Mouse (Mus musculus) CH12.LX (cell line): ENCODE data around the gene Zmynd15. TPM values are rescaled to one million over a fixed set of nuclear protein-coding genes. Genes with fewer than 3 reads are reported as not detected.

Experiments used
- DNase-seq: peaks from one replicate; pipeline ENCODE4 v3.0.0-alpha.2; 2013; ENCODE audit errors: extremely low read depth
- H3K27ac ChIP-seq: 2 replicates; pipeline ENCODE4 v1.5.1; 2012; ENCODE audit warnings: low read depth, mild to moderate bottlenecking, control low read depth, moderate library complexity; ENCODE audit not compliant: insufficient read depth
- H3K27me3 ChIP-seq: replicated peaks from 2 replicates; pipeline ENCODE3; 2012; ENCODE audit warnings: inconsistent platforms
- H3K36me3 ChIP-seq, 2 experiments: replicated peaks in 1 of 2; 2 replicates each; pipeline versions ENCODE3 to v1.6.1; 2012; ENCODE audit warnings: inconsistent platforms in 1 of 2, low read length in 1 of 2, mild to moderate bottlenecking in 1 of 2, mixed read lengths in 1 of 2, moderate library complexity in 1 of 2; ENCODE audit not compliant: control insufficient read depth in 1 of 2, insufficient read depth in 1 of 2
- H3K4me1 ChIP-seq, 2 experiments: 2 replicates each; pipeline ENCODE4 v1.6.1; 2012; ENCODE audit warnings: inconsistent platforms in 1 of 2, moderate library complexity in 1 of 2; ENCODE audit not compliant: insufficient read depth in 2 of 2, control insufficient read depth in 1 of 2
- H3K4me2 ChIP-seq: 2 replicates; pipeline ENCODE4 v1.6.1; 2012; ENCODE audit warnings: low read depth, mild to moderate bottlenecking, control low read depth; ENCODE audit not compliant: poor library complexity, insufficient read depth, severe bottlenecking
- H3K4me3 ChIP-seq, 3 experiments: fragments of 150-350 bp in 1 of 3; sonication (generic) in 1 of 3; replicated peaks in 1 of 3; 2 replicates each; pipeline versions ENCODE3 to v1.5.1; 2011 to 2012; ENCODE audit warnings: low read depth in 2 of 3, low read length in 2 of 3, mild to moderate bottlenecking in 2 of 3, moderate library complexity in 2 of 3, control low read depth in 1 of 3, improper control_type of control experiment in 1 of 3, inconsistent platforms in 1 of 3, mixed read lengths in 1 of 3; ENCODE audit not compliant: poor library complexity in 1 of 3
- H3K79me2 ChIP-seq: replicated peaks from 2 replicates; pipeline ENCODE4 v1.6.1; 2012; ENCODE audit warnings: mild to moderate bottlenecking, moderate library complexity; ENCODE audit not compliant: control insufficient read depth, poor library complexity, insufficient read depth, severe bottlenecking; ENCODE audit errors: extremely low read depth
- H3K9ac ChIP-seq: 2 replicates; pipeline ENCODE4 v1.6.1; 2012; ENCODE audit warnings: low read depth, mild to moderate bottlenecking, control low read depth, moderate library complexity; ENCODE audit not compliant: insufficient read depth
- H3K9me3 ChIP-seq: replicated peaks from 2 replicates; pipeline ENCODE3; 2012; ENCODE audit warnings: low read length, inconsistent platforms, mixed read lengths
- BHLHE40 ChIP-seq: IDR thresholded peaks from 2 replicates; pipeline ENCODE4 v1.6.1; 2011; ENCODE audit warnings: mild to moderate bottlenecking, low read depth, low read length, improper control_type of control experiment
- CHD1 ChIP-seq: IDR thresholded peaks from 2 replicates; pipeline ENCODE4 v1.6.1; 2012; ENCODE audit warnings: low read depth, low read length, improper control_type of control experiment, inconsistent platforms
- CHD2 ChIP-seq: IDR thresholded peaks from 2 replicates; pipeline ENCODE4 v1.6.1; 2011; ENCODE audit warnings: low read length, improper control_type of control experiment
- CTCF ChIP-seq, 2 experiments: IDR thresholded peaks in 1 of 2; conservative IDR thresholded peaks in 1 of 2; 2 replicates each; pipeline ENCODE4 v1.5.1; 2011 to 2012; ENCODE audit warnings: low read depth in 2 of 2, low read length in 2 of 2, improper control_type of control experiment in 1 of 2, inconsistent platforms in 1 of 2, mild to moderate bottlenecking in 1 of 2, moderate library complexity in 1 of 2
- E2F4 ChIP-seq: IDR thresholded peaks from 2 replicates; pipeline ENCODE4 v1.6.1; 2011; ENCODE audit warnings: low read depth, low read length, improper control_type of control experiment; ENCODE audit not compliant: insufficient replicate concordance
- EP300 ChIP-seq: IDR thresholded peaks from 2 replicates; pipeline ENCODE4 v1.6.1; 2011; ENCODE audit warnings: low read length, improper control_type of control experiment
- ETS1 ChIP-seq: conservative IDR thresholded peaks from 2 replicates; pipeline ENCODE4 v1.6.1; 2012; ENCODE audit warnings: low read depth, mild to moderate bottlenecking, inconsistent platforms, low read length, improper control_type of control experiment, moderate library complexity
- GABPA ChIP-seq: IDR thresholded peaks from 2 replicates; pipeline ENCODE4 v1.6.1; 2012; ENCODE audit warnings: low read depth, low read length, improper control_type of control experiment, inconsistent platforms; ENCODE audit not compliant: insufficient replicate concordance
- HCFC1 ChIP-seq: IDR thresholded peaks from 2 replicates; pipeline ENCODE4 v1.6.1; 2012; ENCODE audit warnings: low read depth, mild to moderate bottlenecking, inconsistent platforms, low read length, improper control_type of control experiment
- IRF4 ChIP-seq: IDR thresholded peaks from 2 replicates; pipeline ENCODE4 v1.6.1; 2014; ENCODE audit warnings: low read depth, mild to moderate bottlenecking, inconsistent platforms, low read length, improper control_type of control experiment
- JUND ChIP-seq: conservative IDR thresholded peaks from 2 replicates; pipeline ENCODE4 v1.6.1; 2011; ENCODE audit warnings: low read depth, low read length, improper control_type of control experiment
- MAX ChIP-seq: IDR thresholded peaks from 2 replicates; pipeline ENCODE4 v1.6.1; 2011; ENCODE audit warnings: low read length, improper control_type of control experiment
- MAZ ChIP-seq: IDR thresholded peaks from 2 replicates; pipeline ENCODE4 v1.6.1; 2012; ENCODE audit warnings: low read depth, mild to moderate bottlenecking, inconsistent platforms, low read length, improper control_type of control experiment, moderate library complexity
- MEF2A ChIP-seq: IDR thresholded peaks from 2 replicates; pipeline ENCODE4 v1.6.1; 2014; ENCODE audit warnings: low read depth, mild to moderate bottlenecking, inconsistent platforms, low read length, improper control_type of control experiment, borderline replicate concordance
- MXI1 ChIP-seq: IDR thresholded peaks from 2 replicates; pipeline ENCODE4 v1.6.1; 2011; ENCODE audit warnings: mild to moderate bottlenecking, low read depth, low read length, improper control_type of control experiment
- NRF1 ChIP-seq: IDR thresholded peaks from 2 replicates; pipeline ENCODE4 v1.6.1; 2014; ENCODE audit warnings: low read depth, mild to moderate bottlenecking, inconsistent platforms, low read length, improper control_type of control experiment, moderate library complexity
- POLR2A ChIP-seq: IDR thresholded peaks from 2 replicates; pipeline ENCODE4 v1.6.1; 2011; ENCODE audit warnings: low read depth, mild to moderate bottlenecking, improper control_type of control experiment, low read length
- RAD21 ChIP-seq: IDR thresholded peaks from 2 replicates; pipeline ENCODE4 v1.6.1; 2011; ENCODE audit warnings: low read depth, mild to moderate bottlenecking, low read length, improper control_type of control experiment, moderate library complexity
- RCOR1 ChIP-seq: conservative IDR thresholded peaks from 2 replicates; pipeline ENCODE4 v1.6.1; 2012; ENCODE audit warnings: low read depth, mild to moderate bottlenecking, inconsistent platforms, low read length, improper control_type of control experiment
- SIN3A ChIP-seq: IDR thresholded peaks from 2 replicates; pipeline ENCODE4 v1.6.1; 2012; ENCODE audit warnings: low read length, improper control_type of control experiment, inconsistent platforms
- SMC3 ChIP-seq: IDR thresholded peaks from 2 replicates; pipeline ENCODE4 v1.6.1; 2011; ENCODE audit warnings: low read depth, low read length, improper control_type of control experiment
- TBP ChIP-seq: conservative IDR thresholded peaks from 2 replicates; pipeline ENCODE4 v1.6.1; 2011; ENCODE audit warnings: low read depth, low read length, improper control_type of control experiment
- UBTF ChIP-seq: IDR thresholded peaks from 2 replicates; pipeline ENCODE4 v1.6.1; 2012; ENCODE audit warnings: low read depth, mild to moderate bottlenecking, inconsistent platforms, low read length, improper control_type of control experiment, moderate library complexity
- USF1 ChIP-seq: IDR thresholded peaks from 2 replicates; pipeline ENCODE4 v1.6.1; 2014; ENCODE audit warnings: low read depth, mild to moderate bottlenecking, inconsistent platforms, low read length, improper control_type of control experiment
- ZMIZ1 ChIP-seq: IDR thresholded peaks from 2 replicates; pipeline ENCODE4 v1.6.1; 2012; ENCODE audit warnings: low read depth, mild to moderate bottlenecking, inconsistent platforms, low read length, improper control_type of control experiment
- ZNF384 ChIP-seq: IDR thresholded peaks from 2 replicates; pipeline ENCODE4 v1.6.1; 2012; ENCODE audit warnings: low read depth, low read length, improper control_type of control experiment, inconsistent platforms
- dilution Hi-C: fragments of 300-500 bp; cut with MboI; formaldehyde crosslinking; loops from 2 replicates; pipeline ENCODE4 v1.14.3; 2020; ENCODE audit warnings: low sequenced_read_pairs; ENCODE audit not compliant: extremely low pct_unique_long_range_greater_than_20kb, extremely low pct_ligation_motif_present
- in situ Hi-C: fragments of 300-500 bp; cut with MboI; formaldehyde crosslinking; loops from 3 replicates; pipeline ENCODE4 v1.14.3; 2019; ENCODE audit warnings: low sequenced_read_pairs, low pct_ligation_motif_present, low pct_unique_long_range_greater_than_20kb, mixed read lengths
- polyA plus RNA-seq: library from polyadenylated mRNA; unstranded; fragments of >175 nt; gene quantifications from 2 replicates; pipeline ENCODE4 v1.2.1, GENCODE M21; 2012; ENCODE audit warnings: low read depth; ENCODE audit not compliant: insufficient read length
- total RNA-seq, 2 experiments: library from RNA; depleted of rRNA; stranded (reverse); fragments of 300-350 nt in 1 of 2; fragments of >200 nt in 1 of 2; gene quantifications; 2 replicates each; pipeline ENCODE4 v1.2.3; 2012 to 2014

The Zmynd15 gene
- total and polyA plus RNA-seq, 3 experiments, result 0.05 to 0.20 (median 0.08) TPM

GRCm38 (mm10) chr11:70440637-70441036 is 18.6 kb upstream of the Zmynd15 start:
- no peak overlapping the region for H3K4me3 ChIP-seq
- no peak overlapping the region for H3K9ac ChIP-seq
- peaks cover 60 to 75% of the 10 kb centered on the region in 2 experiments for H3K36me3 ChIP-seq
- peaks cover 2 to 30% of the 10 kb centered on the region in 2 experiments; a peak in 2 of 4 replicates for H3K4me1 ChIP-seq
- no peak overlapping the region for H3K4me2 ChIP-seq
- dilution Hi-C loops, result no loop called here
- no peaks in the 10 kb centered on the region for H3K79me2 ChIP-seq
- DNase-seq, result no peak
- in situ Hi-C loops, result no loop called here
- no peaks in the 10 kb centered on the region for H3K9me3 ChIP-seq
- H3K27ac ChIP-seq, result no peak overlapping the region
- TF ChIP-seq HCFC1 (no peak), IRF4 (no peak), JUND (no peak), E2F4 (no peak), POLR2A (no peak), UBTF (no peak), CTCF (conservative IDR thresholded peaks at IDR 0.05 in 1 of 2, IDR thresholded peaks at IDR 0.05 in 1 of 2; ENCODE audit: low read depth in 2 of 2, low read length in 2 of 2) (no peak), RCOR1 (no peak), CHD2 (no peak)
- H3K27me3 ChIP-seq, result no peaks in the 10 kb centered on the region

DNA sequence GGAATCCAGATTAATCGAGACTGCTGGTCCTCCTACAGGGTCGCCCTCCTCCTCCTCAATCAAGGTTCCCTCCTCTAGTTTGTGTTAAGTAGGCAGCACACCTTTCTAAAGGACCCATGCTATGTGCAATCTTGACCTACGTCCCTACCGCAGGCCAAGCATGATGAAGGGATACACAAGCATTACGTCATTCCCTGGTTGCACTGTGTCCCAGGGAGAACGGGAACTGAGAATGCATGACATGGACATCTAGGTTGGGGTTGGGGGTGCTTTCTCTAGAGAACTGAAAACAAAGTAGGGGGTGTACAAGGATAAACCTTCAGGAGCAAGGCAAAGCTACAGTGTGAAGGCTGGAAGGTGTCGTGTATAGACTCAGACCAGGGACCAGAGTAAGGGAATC is 17.4 kb upstream of the Zmynd15 start:
- Histone ChIP-seq H3K27me3 (no peaks in the 10 kb centered on the region), H3K4me2 (no peak overlapping the region), H3K9me3 (no peaks in the 10 kb centered on the region), H3K79me2 (no peaks in the 10 kb centered on the region), H3K9ac (no peak overlapping the region), H3K36me3 (peaks cover 48 to 63% of the 10 kb centered on the region in 2 experiments), H3K4me3 (no peak overlapping the region), H3K27ac (no peak overlapping the region), H3K4me1 (peaks cover 6 to 29% of the 10 kb centered on the region in 2 experiments; a peak in 3 of 4 replicates)
- dilution Hi-C loops (no loop called here), in situ Hi-C loops (no loop called here)
- TF ChIP-seq NRF1 (no peak), BHLHE40 (no peak), SMC3 (no peak), RAD21 (no peak), MXI1 (no peak)
- no peak for DNase-seq

GRCm38 (mm10) chr11:70443964-70444363 is 15.3 kb upstream of the Zmynd15 start:
- dilution Hi-C loops, result no loop called here
- H3K36me3 ChIP-seq, result peaks cover 31 to 42% of the 10 kb centered on the region in 2 experiments

More at GRCm38 (mm10) chr11:70443964-70444363, 15.3 kb upstream of the Zmynd15 start:
- no peaks in the 10 kb centered on the region for H3K27me3 ChIP-seq
- H3K9me3 ChIP-seq, result no peaks in the 10 kb centered on the region
- no peak overlapping the region for H3K4me3 ChIP-seq
- H3K4me2 ChIP-seq, result no peak overlapping the region
- no peak for DNase-seq
- peaks cover 12 to 27% of the 10 kb centered on the region in 2 experiments for H3K4me1 ChIP-seq
- in situ Hi-C loops, result no loop called here
- no peaks in the 10 kb centered on the region for H3K79me2 ChIP-seq
- TF ChIP-seq MAX, result no peak
- TF ChIP-seq ETS1, result no peak
- no peak for TF ChIP-seq SMC3
- no peak for TF ChIP-seq MAZ
- no peak for TF ChIP-seq HCFC1
- no peak for TF ChIP-seq IRF4
- TF ChIP-seq RAD21, result no peak
- TF ChIP-seq GABPA, result no peak
- TF ChIP-seq ZNF384, result no peak
- no peak for TF ChIP-seq TBP
- no peak for TF ChIP-seq CTCF (conservative IDR thresholded peaks at IDR 0.05 in 1 of 2, IDR thresholded peaks at IDR 0.05 in 1 of 2; ENCODE audit: low read depth in 2 of 2, low read length in 2 of 2)
- TF ChIP-seq USF1, result no peak
- no peak for TF ChIP-seq CHD1
- no peak for TF ChIP-seq SIN3A
- no peak for TF ChIP-seq EP300
- TF ChIP-seq ZMIZ1, result no peak
- TF ChIP-seq MEF2A, result no peak
- H3K27ac ChIP-seq, result no peak overlapping the region
- no peak overlapping the region for H3K9ac ChIP-seq
